Mouse (Mus musculus) kidney, adult 10 weeks (tissue): ENCODE measurements around the gene Tmem72. TPM values are rescaled to one million over a fixed set of nuclear protein-coding genes. Genes with fewer than 3 reads are reported as not detected.

Experiments used
- polyA plus RNA-seq: library from polyadenylated mRNA; stranded (reverse); fragments of 350-450 nt; fragmentation: Illumina TruSeq; extraction: RNeasy Lipid Tissue Mini Kit (QIAGEN cat#74804); gene quantifications from one replicate; pipeline ENCODE4 v1.2.3, GENCODE M21; 2014; ENCODE audit warnings: low read depth, low replicate concordance

Tmem72 gene
- polyA plus RNA-seq = 24.4 TPM

GRCm38 (mm10) chr6:116716666-116717065 is at the start of gene Tmem72:
Tmem72 (minus strand) TSS chr6:116716913.

GRCm38 (mm10) chr6:116673471-116674282 is 43.0 kb downstream of the Tmem72 start, which contains the start of gene Rassf4:
Rassf4 (minus strand) TSS chr6:116673952.

DNA sequence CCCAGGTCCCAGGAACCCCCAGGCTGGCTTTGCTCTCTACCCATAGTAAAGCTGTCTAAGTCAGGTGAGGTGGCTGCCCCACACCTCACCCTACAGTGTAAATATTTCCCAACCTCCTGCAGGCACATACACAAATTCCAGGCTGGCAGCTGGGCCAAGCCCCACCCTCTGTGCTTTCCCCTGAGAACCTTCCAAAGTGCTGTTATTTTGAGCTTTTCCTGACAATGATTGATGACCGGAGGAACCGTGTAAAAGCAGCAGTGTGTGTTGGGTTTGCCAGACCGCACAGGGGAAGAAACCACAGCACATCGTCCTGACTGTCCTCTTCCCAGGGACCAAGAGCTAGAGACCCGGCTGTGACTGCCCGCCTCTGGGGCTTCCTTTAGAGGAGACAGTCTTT is 66.3 kb downstream of the Tmem72 start, which contains the start of gene Depp1:
Gene Depp1, plus strand, starts transcription at position 204 of the 400 bp plus-strand sequence.

Other genes starting within 250 kb of the Tmem72 start
- not detected for gene Olfr211, start 227.8 kb downstream of the Tmem72 start, polyA plus RNA-seq
- not detected for gene Olfr212, start 210.4 kb downstream of the Tmem72 start, polyA plus RNA-seq
- gene Olfr213, start 178.5 kb downstream of the Tmem72 start, polyA plus RNA-seq = not detected
- not detected for gene Gm5580, start 165.8 kb downstream of the Tmem72 start, polyA plus RNA-seq
- not detected for gene Olfr214, start 162.7 kb downstream of the Tmem72 start, polyA plus RNA-seq
- not detected for gene Olfr215, start 132.7 kb downstream of the Tmem72 start, polyA plus RNA-seq
- gene Zfp422, start 87.9 kb downstream of the Tmem72 start, polyA plus RNA-seq = 68.3 TPM
- gene Depp1, start 66.3 kb downstream of the Tmem72 start, polyA plus RNA-seq = 1.2 TPM
- gene Rassf4, start 43.0 kb downstream of the Tmem72 start, polyA plus RNA-seq = 2.0 TPM